Mouse (Mus musculus) kidney, postnatal 10 days (tissue): ENCODE data around the gene Rps9.

Source experiments
- DNase-seq: peaks from one replicate; pipeline ENCODE4 v3.0.0; 2021; ENCODE audit warnings: mixed read lengths

Rps9 gene

DNA sequence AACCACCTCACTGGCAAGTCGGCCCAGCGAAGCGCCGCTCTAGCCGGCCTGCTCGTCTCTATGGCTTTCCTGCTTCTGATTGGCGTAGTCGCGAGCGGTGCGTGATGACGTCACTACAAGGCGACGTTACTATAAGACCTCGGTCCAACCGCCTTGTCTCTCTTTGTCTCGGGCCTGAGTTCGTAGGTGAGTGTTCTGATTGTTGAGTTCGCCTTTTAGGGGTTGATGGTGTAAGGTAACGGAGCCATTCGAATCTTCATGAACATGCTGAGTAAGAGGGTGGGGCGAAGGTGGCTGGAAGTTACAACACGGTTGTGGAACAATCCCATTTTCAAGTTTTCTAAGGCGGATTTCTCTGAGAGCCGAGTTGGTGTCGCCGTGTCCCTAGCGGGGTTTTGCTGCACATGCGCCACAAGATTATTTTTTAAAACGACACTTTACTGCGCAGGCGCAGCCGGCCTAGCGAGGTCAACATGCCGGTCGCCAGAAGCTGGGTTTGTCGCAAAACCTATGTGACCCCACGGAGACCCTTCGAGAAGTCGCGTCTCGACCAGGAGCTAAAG lies at the start of gene Rps9:
Gene Rps9 (plus strand): TSS at position 115 of the 563 bp plus-strand sequence.
- DNase-seq: peak; percentile 98

GRCm38 (mm10) chr7:3656966-3657365 lies 46.8 kb upstream of the Rps9 start:
- no peak for DNase-seq

- no peak for DNase-seq
Measured at GRCm38 (mm10) chr7:3658578-3658977, 45.2 kb upstream of the Rps9 start.

DNA sequence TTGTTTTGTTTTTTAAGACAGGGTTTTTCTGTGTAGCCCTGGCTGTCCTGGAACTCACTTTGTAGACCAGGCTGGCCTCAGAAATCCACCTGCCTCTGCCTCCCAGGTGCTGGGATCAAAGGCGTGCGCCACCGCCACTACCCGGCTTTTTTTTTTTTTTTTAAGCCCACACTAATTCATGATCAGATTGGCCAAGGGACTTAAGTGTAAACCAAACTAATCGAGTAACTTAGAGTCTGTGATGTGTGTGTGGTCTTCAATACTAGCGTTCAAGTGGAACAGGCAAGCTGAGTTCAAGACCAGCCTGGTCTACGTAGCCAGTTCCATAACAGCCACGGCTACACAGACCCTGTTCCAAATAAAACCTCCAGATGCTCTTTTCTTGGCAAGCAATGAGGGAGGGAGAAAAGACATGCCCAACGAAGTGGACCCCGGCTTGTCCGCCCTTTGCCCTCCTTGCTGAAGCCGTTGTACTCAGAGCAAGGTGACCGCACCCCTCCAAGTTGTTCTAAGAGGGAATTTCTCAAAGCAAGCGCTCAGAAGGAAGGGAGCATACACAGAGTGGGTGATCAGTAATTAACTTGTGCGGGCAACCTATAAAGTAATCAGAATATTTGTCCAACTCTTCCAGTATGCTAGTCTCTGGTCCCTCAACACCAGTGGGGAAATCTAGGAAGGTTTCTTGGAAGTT lies 39.1 kb upstream of the Rps9 start:
- DNase-seq: peak; percentile 62

- peak; percentile 97 for DNase-seq
Measured at GRCm38 (mm10) chr7:3665215-3666114, 38.3 kb upstream of the Rps9 start, which contains the start of gene Leng1. Leng1 (minus strand) TSS chr7:3665840.

GRCm38 (mm10) chr7:3666921-3667391 lies 36.8 kb upstream of the Rps9 start:
- peak; percentile 35 for DNase-seq

DNA sequence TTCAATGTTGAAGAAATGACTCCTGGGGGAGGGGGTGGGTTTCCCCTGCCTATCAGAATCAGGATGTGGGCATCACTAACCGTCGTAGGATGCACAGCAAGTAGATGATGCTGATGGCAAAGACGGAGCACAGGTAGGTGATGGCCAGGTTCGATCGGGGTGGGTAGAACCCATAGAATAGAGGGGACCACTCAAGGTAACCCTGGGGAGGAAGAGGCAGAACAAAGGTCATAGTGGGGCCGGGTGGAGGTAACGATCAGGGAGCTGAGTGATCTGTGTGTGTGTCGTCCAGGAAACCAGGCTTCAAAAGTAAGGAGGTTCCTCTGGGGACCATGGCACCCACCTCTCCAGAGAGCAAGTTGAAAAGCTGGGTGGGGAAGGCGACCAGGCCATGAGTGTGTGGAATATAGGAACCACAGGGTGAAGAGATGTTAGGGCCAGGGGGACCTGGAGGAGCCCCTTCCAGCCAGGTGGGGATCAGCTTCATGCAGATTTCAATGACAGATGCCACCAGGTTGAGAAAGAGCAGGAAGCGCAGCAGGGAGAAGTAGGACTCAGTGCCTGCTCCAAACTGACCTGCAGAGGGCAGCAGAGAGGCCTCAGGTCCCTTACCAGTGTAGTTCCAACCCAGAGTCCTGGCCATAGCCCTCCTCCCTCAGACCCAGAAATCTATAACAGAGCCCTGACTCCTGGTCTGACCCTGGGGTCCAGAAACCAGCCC lies 29.1 kb upstream of the Rps9 start:
- DNase-seq: peak; percentile 92

DNA sequence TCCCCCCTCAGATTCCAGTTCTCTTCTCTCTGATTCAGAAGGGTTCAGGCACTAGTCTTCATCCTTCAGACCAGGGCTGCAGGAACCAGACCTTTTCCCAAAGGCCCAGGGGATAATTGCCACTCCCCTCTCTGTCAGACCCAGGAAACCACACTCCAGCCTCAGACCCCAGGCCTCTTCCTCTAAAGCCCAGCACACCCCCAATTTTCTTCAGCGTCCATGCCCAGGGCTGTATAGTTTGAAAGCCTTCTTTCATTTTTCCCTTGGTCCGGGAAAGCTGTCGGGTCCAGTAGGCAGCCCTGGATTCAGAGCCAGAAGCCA lies 28.6 kb upstream of the Rps9 start:
- no peak for DNase-seq

DNA sequence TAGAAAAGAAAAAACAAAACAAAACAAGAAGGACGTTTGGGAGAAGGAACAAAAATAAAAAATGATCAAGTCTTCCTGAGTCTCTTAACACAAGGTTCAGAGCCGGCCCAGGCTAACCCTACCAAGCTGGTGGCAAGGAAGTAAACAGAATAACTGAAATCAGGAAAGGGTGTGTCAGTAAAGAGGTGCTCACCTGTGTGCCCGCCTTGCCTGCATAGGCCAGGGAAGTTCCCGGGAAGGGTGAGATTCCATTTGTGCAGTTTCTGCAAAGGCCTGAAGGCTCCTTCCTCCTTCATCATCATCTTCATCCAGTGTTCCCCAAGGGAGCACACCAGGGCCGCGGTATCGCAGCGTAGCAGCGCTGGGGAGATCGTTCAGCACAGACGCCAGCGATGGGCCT lies 27.4 kb upstream of the Rps9 start:
- DNase-seq: no peak

GRCm38 (mm10) chr7:3677342-3677741 lies 26.5 kb upstream of the Rps9 start, which contains the start of gene Tmc4:
Tmc4 (minus strand) TSS chr7:3677553.
- DNase-seq: peak; percentile 65

DNA sequence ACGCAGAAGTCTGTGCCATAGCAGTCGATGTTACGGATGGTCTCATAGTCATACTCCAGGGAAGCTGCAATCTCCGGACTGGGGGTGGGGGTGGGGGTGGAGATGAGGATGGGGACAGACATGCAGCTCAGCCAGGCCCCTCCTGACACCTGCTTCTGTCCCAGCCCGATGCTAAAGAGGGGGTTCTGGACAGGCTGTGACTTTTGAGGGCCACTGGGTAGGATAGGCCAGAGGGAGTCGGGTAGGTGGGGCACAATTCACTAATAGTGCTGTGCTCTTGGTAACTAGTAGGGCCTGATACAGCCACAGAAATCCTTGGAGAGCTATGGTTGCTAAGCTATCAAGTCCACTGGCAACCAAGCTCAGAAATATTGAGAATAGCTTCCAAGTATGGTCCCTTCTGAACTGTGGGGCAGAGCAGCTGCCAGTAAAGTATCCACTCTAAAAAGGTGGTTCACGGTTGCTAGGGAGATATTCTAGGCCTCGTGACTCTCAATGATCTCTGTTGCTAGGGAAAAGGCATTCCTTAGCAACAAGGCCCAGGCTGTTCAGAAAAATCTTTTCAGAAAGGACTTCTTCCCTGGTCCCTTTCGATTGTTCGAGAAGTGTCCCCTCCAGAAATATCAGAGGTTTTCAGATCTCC lies 19.8 kb upstream of the Rps9 start:
- no peak for DNase-seq

GRCm38 (mm10) chr7:3684698-3685097 lies 19.1 kb upstream of the Rps9 start:
- DNase-seq: no peak

DNA sequence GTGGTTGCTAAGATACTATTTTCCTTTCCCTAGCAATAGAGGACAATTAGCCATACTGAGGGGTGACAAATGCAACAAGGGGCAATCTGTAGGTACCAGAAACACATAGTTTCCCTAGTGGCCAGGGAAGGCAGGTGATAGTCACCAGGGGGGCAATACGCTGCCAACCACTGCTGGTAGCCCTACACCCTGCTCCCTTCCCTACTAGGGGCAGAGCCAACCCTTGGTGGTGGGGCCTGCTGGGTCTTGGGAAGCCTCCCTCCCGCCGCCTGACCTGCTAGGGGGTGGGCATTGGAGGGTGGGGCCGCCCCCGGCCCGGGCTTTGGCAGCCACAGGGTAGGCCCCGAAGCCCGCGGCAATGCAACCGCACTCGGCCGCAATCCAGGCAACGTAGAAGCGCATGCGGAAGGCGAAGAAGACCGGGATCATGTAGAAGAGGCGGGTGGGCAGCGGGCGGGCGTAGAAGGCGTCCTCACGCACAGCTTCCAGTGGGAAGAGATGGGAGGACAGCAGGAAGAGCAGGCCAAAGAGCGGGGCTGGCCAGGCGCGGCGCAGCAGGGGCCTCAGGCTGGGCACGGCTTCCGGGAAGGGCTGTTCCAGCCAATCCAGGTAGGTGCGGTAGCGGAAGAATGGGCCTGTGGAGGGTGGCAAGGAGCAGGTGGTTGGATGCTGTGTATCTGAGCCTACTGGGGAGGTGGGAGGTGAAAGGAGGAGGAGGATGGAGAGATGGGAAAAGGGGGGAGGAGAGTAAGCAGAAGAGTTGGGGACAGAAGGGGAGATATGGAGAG lies 18.2 kb upstream of the Rps9 start:
- no peak for DNase-seq

DNA sequence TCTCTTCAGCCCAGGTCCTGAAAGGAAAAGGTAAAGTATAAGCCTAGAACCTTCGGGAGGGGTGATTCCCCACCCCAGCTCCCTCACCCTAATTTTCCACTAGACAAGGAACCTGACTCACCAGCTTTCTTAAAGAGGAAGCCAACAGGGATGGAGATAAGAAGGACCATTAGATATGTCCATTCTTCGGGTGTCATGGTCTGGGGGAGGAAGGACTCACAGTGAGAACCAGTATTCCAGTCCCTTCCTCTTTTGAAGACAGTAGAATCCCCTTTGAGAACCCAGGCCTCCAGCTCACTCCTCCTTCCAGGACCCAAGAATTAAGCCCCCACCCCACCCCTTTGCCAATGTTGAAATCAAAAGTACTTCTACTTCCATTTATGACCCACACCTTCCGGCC lies 11.9 kb upstream of the Rps9 start:
- no peak for DNase-seq

DNA sequence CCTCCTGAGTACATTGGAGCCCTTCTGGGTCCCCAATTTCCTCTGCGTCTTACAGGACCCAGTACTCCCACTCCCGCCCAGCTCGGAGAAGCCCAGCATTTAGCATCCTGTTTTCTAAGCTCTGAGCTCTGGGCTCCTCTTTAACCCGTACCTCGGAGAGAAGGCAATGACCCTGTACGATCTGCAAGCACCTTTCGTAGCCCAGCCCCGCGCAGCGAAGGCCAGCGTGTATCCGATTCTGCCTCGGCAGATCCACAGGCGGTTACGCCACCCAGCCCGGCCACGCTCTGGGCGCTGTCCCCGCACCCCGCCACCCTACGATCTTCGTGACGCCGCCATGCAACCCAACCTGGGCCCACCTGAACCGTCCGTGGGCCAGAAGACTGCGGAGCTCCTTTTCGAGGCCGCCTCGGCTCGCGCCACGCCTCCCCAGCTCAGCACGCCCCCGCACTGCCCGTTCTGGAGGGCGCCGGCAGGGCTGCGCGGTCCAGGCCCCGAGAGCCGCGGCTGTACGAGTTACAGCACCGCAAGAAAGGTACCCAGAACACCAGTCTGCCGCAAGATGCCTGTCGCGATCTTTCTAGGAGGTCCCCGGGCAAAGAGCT lies 11.3 kb upstream of the Rps9 start, which contains the start of gene Tsen34:
Gene Tsen34 (plus strand): TSS at position 482 of the 605 bp plus-strand sequence.
- no peak for DNase-seq

DNA sequence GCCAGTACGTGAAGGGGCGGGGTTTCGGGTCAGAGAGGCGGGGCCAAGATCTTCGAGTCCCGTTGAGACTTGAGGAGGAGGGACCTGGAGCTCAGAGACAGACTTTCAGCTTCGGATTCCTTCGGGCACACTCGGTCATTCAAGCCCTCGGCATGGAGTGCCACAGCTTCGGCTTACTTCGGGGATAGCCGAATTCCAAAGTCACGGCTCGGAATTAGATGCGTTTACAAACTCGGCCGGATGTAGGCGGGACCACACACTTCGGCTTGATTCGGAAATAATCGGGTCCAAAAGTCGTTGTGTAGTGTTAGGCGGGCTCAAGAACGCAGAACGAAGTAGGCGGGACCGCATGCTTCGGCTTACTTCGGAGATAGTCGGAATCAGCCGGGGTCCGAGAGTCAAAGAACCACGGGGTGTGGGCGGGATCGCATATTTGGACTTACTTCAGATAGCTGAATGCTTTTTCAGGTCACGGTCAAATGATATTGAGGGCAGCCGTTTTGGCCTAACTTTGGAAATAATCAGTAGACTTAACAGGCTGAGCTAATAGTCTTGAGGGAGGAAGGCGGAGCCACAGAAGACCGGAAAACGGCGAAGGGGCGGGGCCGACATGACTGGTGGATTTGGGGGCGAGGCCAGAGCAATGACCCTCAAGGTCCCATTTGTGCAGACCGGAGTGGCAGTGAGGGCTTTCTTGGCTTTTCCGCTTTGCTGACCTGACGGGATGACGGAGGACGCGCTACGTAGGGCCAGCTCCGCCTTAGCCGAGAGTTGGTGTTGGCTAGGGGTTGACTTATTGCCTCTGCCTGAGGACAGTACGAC lies 10.6 kb upstream of the Rps9 start, which contains the start of gene Mboat7:
Gene Mboat7 (minus strand): TSS at position 537 of the 822 bp plus-strand sequence.
- peak; percentile 98 for DNase-seq

GRCm38 (mm10) chr7:3693809-3694075 lies 10.1 kb upstream of the Rps9 start:
- DNase-seq: no peak

DNA sequence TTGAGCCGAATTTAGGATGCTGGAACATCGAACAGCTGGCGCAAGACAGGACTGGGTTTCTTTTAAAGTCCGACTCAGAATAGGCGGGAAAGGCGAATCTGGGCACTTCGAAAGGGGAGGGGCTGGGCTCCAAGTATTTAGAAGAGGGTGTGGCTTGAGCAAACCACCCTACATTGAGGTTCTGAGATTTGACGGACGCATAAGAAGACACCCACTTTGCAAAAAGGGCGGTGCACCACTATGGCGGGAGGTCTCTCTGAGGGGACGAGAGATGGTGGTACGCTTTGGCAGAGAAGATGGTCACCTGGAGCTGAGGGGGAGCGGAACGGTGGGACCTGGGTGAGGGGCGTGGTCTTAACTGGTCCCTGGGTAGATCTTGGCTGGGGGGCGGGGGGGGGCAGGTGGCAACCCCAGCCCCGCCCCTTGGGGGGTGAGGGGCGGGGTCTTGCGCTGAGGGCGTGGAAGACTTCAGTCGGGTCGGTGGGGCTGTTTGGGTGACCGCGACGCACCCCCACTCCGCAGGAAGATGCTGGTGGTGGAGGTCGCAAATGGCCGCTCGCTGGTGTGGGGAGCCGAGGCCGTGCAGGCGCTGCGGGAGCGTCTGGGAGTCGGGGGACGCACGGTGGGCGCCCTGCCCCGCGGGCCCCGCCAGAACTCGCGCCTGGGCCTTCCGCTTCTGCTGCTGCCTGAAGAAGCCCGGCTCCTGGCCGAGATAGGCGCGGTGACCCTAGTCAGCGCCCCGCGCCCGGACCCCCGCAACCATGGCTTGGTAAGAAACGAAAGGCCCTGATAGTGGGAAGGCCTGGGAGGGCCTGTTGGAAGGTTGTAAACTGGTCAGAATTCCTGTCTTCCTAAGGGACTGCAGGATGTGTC lies 9.5 kb upstream of the Rps9 start:
- peak; percentile 86 for DNase-seq

DNA sequence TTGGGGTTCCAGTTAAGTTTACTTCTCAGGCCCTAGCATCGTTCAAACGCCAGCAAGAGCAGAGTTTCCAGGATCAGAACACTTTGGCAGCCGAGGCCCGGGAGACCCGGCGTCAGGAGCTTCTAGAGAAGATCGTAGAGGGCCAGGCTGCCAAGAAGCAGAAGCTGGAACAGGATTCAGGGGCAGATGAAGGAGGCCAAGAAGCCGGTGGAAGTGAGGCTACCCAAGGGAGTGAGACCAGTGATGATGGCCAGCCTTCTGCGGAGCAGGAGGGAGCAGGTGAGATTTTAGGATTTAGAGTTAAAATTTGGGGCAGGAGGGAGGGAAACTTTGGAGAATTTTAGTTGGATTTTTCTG lies 8.9 kb upstream of the Rps9 start:
- DNase-seq: peak; percentile 29
